Mouse (Mus musculus) kidney, postnatal 0 days (tissue): ENCODE measurements around the gene Armc7. TPM values are rescaled to one million over a fixed set of nuclear protein-coding genes. Genes with fewer than 3 reads are reported as not detected.
A peak's percentile ranks its signal among the peaks of the same experiment; 100 is the strongest.

Experiments
- ATAC-seq: fragments of 200-750 bp; cut with Nextera tagmentation; replicated peaks from 2 replicates; pipeline ENCODE4 v1.8.0; 2017; ENCODE audit warnings: low read depth, moderate number of reproducible peaks, moderate TSS enrichment, moderate library complexity; ENCODE audit not compliant: low FRiP score
- DNase-seq: peaks from one replicate; pipeline ENCODE4 v3.0.0-alpha.2; 2016; ENCODE audit warnings: low spot score
- H3K27ac ChIP-seq: fragments of 300-500 bp; sonication (generic); 2 replicates; pipeline ENCODE4 v1.5.1; 2014; ENCODE audit warnings: mild to moderate bottlenecking
- H3K27me3 ChIP-seq: fragments of 300-500 bp; sonication (generic); 2 replicates; pipeline ENCODE4 v1.6.1; 2014; ENCODE audit warnings: low read length, mixed read lengths; ENCODE audit not compliant: insufficient read depth
- H3K36me3 ChIP-seq: fragments of 300-500 bp; sonication (generic); 2 replicates; pipeline ENCODE4 v1.6.1; 2014; ENCODE audit warnings: low read length, mixed read lengths; ENCODE audit not compliant: insufficient read depth
- H3K4me1 ChIP-seq: fragments of 300-500 bp; sonication (generic); replicated peaks from 2 replicates; pipeline ENCODE4 v1.6.1; 2014; ENCODE audit warnings: antibody characterized with exemption, low read length, mixed read lengths; ENCODE audit not compliant: insufficient read depth
- H3K4me2 ChIP-seq: fragments of 300-500 bp; sonication (generic); 2 replicates; pipeline ENCODE4 v1.6.1; 2014; ENCODE audit warnings: mild to moderate bottlenecking, low read length, moderate library complexity, mixed read lengths
- H3K4me3 ChIP-seq: fragments of 300-500 bp; sonication (generic); replicated peaks from 2 replicates; pipeline ENCODE4 v1.5.1; 2014; ENCODE audit warnings: low read depth, low read length
- H3K9ac ChIP-seq: fragments of 300-500 bp; sonication (generic); 2 replicates; pipeline ENCODE4 v1.6.1; 2014; ENCODE audit warnings: low read depth, low read length
- H3K9me3 ChIP-seq: fragments of 300-500 bp; sonication (generic); replicated peaks from 2 replicates; pipeline ENCODE4 v1.6.1; 2016; ENCODE audit warnings: low read length, inconsistent platforms, mixed read lengths
- CTCF ChIP-seq: IDR thresholded peaks from 2 replicates; pipeline ENCODE4 v1.5.1; 2016; ENCODE audit warnings: antibody characterized with exemption, low read depth, mild to moderate bottlenecking, moderate library complexity
- WGBS: fragments of 180-500 bp; shearing (Covaris S2); extraction: QIAGEN DNeasy Blood & Tissue Kit; methylation state at CpG from one replicate; pipeline ENCODE4 v1.1.7; 2014; 5-methylcytosine and 5-hydroxymethylcytosine counted together
- polyA plus RNA-seq: library from polyadenylated mRNA; unstranded; fragments of >200 nt; fragmentation: Nextera tagmentation; extraction: Ambion mirVana; gene quantifications from 2 replicates; pipeline ENCODE4 v1.2.1, GENCODE M21; 2015

Gene Armc7
- polyA plus RNA-seq, 1 experiment from 2014 or later = 6.9 TPM

DNA sequence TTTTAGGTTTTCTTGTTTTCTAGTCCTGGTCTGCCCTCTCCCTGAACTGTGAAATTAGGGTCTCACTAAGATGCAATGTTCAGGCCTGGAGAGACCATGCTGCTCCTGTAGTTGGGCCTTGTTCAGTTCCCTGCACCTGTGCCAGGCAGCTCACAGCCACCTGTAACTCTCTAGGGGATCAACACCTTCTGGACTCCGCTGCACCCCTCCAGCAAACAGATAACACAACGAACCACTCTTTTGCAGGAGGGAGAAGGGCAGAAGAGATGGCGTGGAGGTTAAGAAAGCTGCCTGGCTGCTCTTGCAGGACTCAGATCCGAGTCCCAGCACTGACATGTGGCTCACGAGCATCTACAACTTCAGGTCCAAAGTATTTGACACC, 35.0 kb downstream of the Armc7 start:
- Histone ChIP-seq H3K9me3 (no peaks in the 10 kb centered on the region), H3K9ac (0 out of 2 replicates have a peak overlapping the region, but pooled peaks have one; percentile 9), H3K27me3 (no peaks in the 10 kb centered on the region), H3K4me2 (peak overlapping the region; percentile 19), H3K27ac (no peak overlapping the region), H3K4me1 (peaks cover 18% of the 10 kb centered on the region; the same call in 1 of the 2 replicates), H3K36me3 (no peaks in the 10 kb centered on the region), H3K4me3 (no peak overlapping the region)
- no peak for DNase-seq
- ATAC-seq = no peak
- 60% methylated on average over 5 of the region's 5 CpGs for WGBS
- TF ChIP-seq CTCF = no peak

- no peak for ATAC-seq
- H3K27ac ChIP-seq = no peak overlapping the region
- peak overlapping the region; percentile 95; the same call in 1 of the 2 replicates for H3K4me2 ChIP-seq
- no peak for DNase-seq
- TF ChIP-seq CTCF = no peak
- H3K4me1 ChIP-seq = peaks cover 18% of the 10 kb centered on the region; the same call in 1 of the 2 replicates
- H3K36me3 ChIP-seq = no peaks in the 10 kb centered on the region
- H3K27me3 ChIP-seq = no peaks in the 10 kb centered on the region
- H3K4me3 ChIP-seq = no peak overlapping the region
- WGBS = 67% methylated on average over 2 of the region's 2 CpGs
- H3K9me3 ChIP-seq = no peaks in the 10 kb centered on the region
- H3K9ac ChIP-seq = peak overlapping the region; percentile 32; the same call in 1 of the 2 replicates
These were observed 35.7 kb downstream of the Armc7 start for GRCm38 (mm10) chr11:115511121-115511520.

DNA sequence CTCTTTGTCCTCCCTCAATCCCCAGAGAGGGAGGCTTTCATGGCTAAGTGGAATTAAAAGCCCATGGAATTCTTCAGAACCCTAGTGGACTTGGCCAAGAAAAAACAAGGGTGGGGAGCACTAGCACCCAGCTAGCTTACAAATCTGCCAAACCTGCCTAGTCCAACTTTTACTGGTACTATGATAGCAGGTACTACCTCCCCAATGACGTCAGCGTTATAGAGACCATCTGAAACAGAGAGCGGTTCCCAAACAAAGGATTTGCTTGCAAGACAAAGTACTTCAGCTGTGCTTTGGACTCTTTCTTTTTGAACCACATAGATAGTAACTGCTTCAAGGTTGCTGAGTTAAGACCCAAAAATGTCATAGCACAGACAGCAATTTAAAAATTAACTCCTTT, 36.5 kb downstream of the Armc7 start:
- no peak for ATAC-seq
- Histone ChIP-seq H3K9me3 (no peaks in the 10 kb centered on the region), H3K36me3 (no peaks in the 10 kb centered on the region), H3K27me3 (no peaks in the 10 kb centered on the region), H3K4me3 (peak overlapping the region; percentile 94; the same call in 1 of the 2 replicates), H3K9ac (no peak overlapping the region), H3K4me2 (peak overlapping the region; percentile 95), H3K4me1 (peaks cover 18% of the 10 kb centered on the region; the same call in 1 of the 2 replicates), H3K27ac (no peak overlapping the region)
- WGBS = 42% methylated on average over 3 of the region's 3 CpGs
- TF ChIP-seq CTCF = no peak
- DNase-seq = peak; percentile 51

DNA sequence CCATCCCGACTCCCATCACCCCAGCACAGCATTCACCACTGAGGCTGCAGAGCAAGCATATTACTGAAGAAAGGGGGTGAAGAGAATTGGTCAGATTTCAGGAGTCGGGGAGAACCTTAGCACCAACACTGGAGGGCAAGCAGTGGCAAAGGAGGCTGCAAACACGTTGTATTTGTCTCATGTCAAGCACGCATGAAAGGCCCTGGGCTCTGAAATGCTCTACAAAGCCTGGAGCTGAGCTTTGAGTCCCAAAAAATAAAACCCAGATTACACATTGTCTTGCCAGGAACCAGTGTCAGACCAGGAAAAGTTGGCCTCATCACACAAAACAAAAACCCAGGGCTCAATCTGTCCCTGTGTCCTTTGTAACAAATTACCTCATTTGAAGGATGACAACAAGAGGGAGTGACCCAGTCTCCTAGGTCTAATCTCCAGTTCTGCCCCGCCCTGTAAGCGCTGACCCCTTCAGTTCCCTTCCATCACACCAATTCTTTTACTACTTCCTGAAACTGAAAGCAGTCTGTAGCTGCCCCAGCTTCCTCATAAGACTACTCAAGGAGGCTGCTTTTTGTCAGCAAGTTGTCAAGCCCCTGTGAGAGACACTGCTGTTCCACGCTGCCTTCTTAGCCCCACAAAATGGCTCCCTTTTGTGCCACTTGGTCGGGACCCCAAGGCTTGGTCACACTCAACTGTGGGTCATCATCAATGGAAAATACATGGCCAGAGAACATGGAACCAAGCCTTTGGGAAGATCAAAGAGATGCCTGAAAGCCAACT, 37.1 kb downstream of the Armc7 start:
- Histone ChIP-seq H3K36me3 (no peaks in the 10 kb centered on the region), H3K27ac (peak overlapping the region; percentile 80; the same call in 1 of the 2 replicates), H3K4me2 (peak overlapping the region; percentile 95), H3K4me3 (peak overlapping the region; percentile 94), H3K4me1 (peaks cover 18% of the 10 kb centered on the region; the same call in 1 of the 2 replicates), H3K9ac (peak overlapping the region; percentile 90), H3K27me3 (no peaks in the 10 kb centered on the region), H3K9me3 (no peaks in the 10 kb centered on the region)
- ATAC-seq (no peak), DNase-seq (peak; percentile 70)
- no peak for TF ChIP-seq CTCF
- WGBS = 12% methylated on average over 8 of the region's 8 CpGs

DNA sequence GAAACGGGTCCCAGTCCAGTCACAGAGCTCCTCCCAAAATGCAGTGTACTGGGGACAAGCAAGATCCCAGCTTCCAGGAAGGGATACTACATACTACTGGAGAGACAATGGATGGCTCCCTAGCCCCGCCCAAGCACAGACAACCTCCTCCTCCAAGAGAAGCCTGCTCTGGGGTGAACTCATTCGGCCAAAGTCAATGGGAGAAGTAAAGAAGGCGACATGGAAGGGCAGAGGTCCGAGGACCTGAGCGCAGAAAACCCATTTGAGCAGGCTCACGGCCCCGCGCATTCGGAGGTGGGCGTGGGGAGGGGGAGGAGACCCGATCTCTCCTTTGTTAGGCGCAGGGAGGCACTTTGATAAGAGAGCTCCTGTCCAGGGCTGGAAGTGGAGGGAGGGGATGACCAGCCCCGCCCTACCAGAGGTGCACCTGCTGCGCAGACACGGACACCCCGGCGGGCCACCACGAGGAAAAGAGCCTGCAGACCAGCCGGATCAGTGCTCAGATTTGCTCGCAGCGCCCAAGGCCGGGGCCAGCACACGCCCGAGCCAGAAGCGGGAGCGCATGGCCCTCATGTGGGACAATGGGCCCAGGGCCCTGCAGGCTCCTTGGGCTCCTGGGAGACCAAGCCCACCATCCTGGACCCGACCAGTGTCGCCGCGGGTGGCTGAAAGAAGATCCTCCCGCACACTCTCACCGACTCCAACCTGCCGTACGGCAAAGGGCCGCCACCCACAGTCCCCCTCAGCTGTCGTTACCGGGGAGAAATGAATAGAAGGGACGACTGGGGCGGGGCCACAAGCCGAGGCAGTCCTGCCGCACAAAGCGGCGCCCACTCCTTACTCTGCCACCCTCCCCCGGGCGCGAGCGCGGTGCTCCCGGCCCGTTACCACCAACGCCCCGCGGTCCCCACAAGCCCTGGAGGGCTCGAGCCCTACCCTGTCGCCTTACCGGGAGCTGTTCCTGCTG, 38.1 kb downstream of the Armc7 start:
- Histone ChIP-seq H3K4me2 (peak overlapping the region; percentile 95), H3K9ac (peak overlapping the region; percentile 90), H3K4me3 (peak overlapping the region; percentile 94), H3K9me3 (no peaks in the 10 kb centered on the region), H3K36me3 (no peaks in the 10 kb centered on the region), H3K27ac (peak overlapping the region; percentile 80), H3K27me3 (no peaks in the 10 kb centered on the region), H3K4me1 (peaks cover 18% of the 10 kb centered on the region; the same call in 1 of the 2 replicates)
- TF ChIP-seq CTCF = no peak
- ATAC-seq = peak; percentile 58
- WGBS = under 1% methylated on average over 57 of the region's 57 CpGs
- DNase-seq = peak; percentile 69

DNA sequence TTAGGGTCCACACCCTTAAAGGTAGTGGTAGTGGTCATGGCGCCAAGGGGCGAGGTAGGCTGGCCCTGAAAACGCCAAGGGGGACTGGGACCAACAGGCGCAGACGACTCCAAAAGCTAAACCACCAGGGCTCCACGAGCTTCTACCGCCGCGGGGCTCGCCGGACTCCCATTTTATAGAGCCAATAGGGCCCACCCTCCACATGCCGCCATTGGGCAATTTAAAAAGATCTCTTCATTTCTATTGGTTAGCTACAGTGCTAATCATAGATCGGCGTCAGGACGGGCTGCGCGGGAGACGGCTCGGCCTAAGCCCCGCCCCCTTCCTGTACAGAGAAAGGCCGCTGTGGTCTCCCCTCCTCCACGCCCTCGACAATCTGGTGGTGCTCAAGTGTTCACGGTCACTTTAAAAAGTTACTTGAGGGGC, 38.8 kb downstream of the Armc7 start, which contains the start of gene Jpt1:
TSS of gene Jpt1 (minus strand) at position 150 of the 426 bp plus-strand sequence.
- Histone ChIP-seq H3K9me3 (no peaks in the 10 kb centered on the region), H3K27ac (peak within 1 kb of the TSS; percentile 80), H3K4me2 (peak within 1 kb of the TSS; percentile 95), H3K4me1 (peaks cover 18% of the 10 kb centered on the region; the same call in 1 of the 2 replicates), H3K9ac (peak within 1 kb of the TSS; percentile 90), H3K4me3 (peak within 1 kb of the TSS; percentile 94), H3K27me3 (no peaks in the 10 kb centered on the region), H3K36me3 (no peaks in the 10 kb centered on the region)
- peak; percentile 97 for ATAC-seq
- WGBS = under 1% methylated on average over 24 of the region's 24 CpGs
- peak; percentile 99 for DNase-seq
- no peak for TF ChIP-seq CTCF
